Mouse (Mus musculus) liver, embryonic 14.5 days (tissue): Measurements from ENCODE around the gene Hsd17b13. TPM values are rescaled to one million over a fixed set of nuclear protein-coding genes. Genes with fewer than 3 reads are reported as not detected.

Experiments used
- ATAC-seq: fragments of 200-750 bp; cut with Nextera tagmentation; 2 replicates; pipeline ENCODE4 v1.8.0; 2017; ENCODE audit warnings: moderate number of reproducible peaks, mild to moderate bottlenecking, moderate library complexity; ENCODE audit not compliant: insufficient read depth
- DNase-seq, 3 experiments: peaks; one replicate each; pipeline ENCODE4 v3.0.0-alpha.2; 2012 to 2013; ENCODE audit warnings: low read depth in 3 of 3, low spot score in 3 of 3
- H3K27ac ChIP-seq: fragments of 300-500 bp; sonication (generic); 2 replicates; pipeline ENCODE4 v1.5.1; 2014; ENCODE audit warnings: moderate library complexity, mild to moderate bottlenecking, control low read depth, inconsistent platforms
- H3K27me3 ChIP-seq: fragments of 300-500 bp; sonication (generic); 2 replicates; pipeline ENCODE4 v1.6.1; 2014; ENCODE audit warnings: mild to moderate bottlenecking, low read length, moderate library complexity; ENCODE audit not compliant: control insufficient read depth, insufficient read depth
- H3K36me3 ChIP-seq: fragments of 300-500 bp; sonication (generic); replicated peaks from 2 replicates; pipeline ENCODE4 v1.6.1; 2014; ENCODE audit warnings: low read depth; ENCODE audit not compliant: control insufficient read depth, insufficient read depth
- H3K4me1 ChIP-seq, 2 experiments: fragments of 200-500 bp in 1 of 2; fragments of 300-500 bp in 1 of 2; sonication (generic) in 1 of 2; replicated peaks; 2 replicates each; pipeline ENCODE4 v1.6.1; 2012 to 2014; ENCODE audit warnings: antibody characterized with exemption in 1 of 2, inconsistent platforms in 1 of 2, low read length in 1 of 2; ENCODE audit not compliant: control insufficient read depth in 2 of 2, insufficient read depth in 2 of 2
- H3K4me2 ChIP-seq: fragments of 300-500 bp; sonication (generic); 2 replicates; pipeline ENCODE4 v1.6.1; 2014; ENCODE audit warnings: low read depth, mild to moderate bottlenecking, control low read depth, moderate library complexity
- H3K4me3 ChIP-seq, 2 experiments: fragments of 200-500 bp in 1 of 2; fragments of 300-500 bp in 1 of 2; sonication (generic) in 1 of 2; 2 replicates each; pipeline ENCODE4 v1.5.1; 2012 to 2014; ENCODE audit warnings: low read depth in 2 of 2, low read length in 2 of 2, mild to moderate bottlenecking in 2 of 2, control low read depth in 1 of 2, inconsistent platforms in 1 of 2, moderate library complexity in 1 of 2; ENCODE audit not compliant: insufficient read depth in 1 of 2
- H3K9ac ChIP-seq: fragments of 300-500 bp; sonication (generic); replicated peaks from 2 replicates; pipeline ENCODE4 v1.6.1; 2014; ENCODE audit warnings: mild to moderate bottlenecking, control low read depth, moderate library complexity
- H3K9me3 ChIP-seq: fragments of 300-500 bp; sonication (generic); 2 replicates; pipeline ENCODE4 v1.6.1; 2016; ENCODE audit warnings: low read length, mixed read lengths; ENCODE audit not compliant: control insufficient read depth
- CTCF ChIP-seq: IDR thresholded peaks from 2 replicates; pipeline ENCODE4 v1.5.1; 2016; ENCODE audit warnings: antibody characterized with exemption, low read depth, control low read depth
- EP300 ChIP-seq: IDR thresholded peaks from 2 replicates; pipeline ENCODE4 v1.6.1; 2016; ENCODE audit warnings: antibody characterized with exemption, low read depth
- WGBS: fragments of 180-500 bp; shearing (Covaris S2); extraction: QIAGEN DNeasy Blood & Tissue Kit; methylation state at CpG from one replicate; pipeline ENCODE4 v1.1.7; 2014; ENCODE audit not compliant: insufficient replicate concordance; 5-methylcytosine and 5-hydroxymethylcytosine counted together
- polyA plus RNA-seq, 2 experiments: library from polyadenylated mRNA; depleted of rRNA in 1 of 2; stranded (reverse) in 1 of 2; unstranded in 1 of 2; fragments of >200 nt; fragmentation: Nextera tagmentation in 1 of 2; extraction: Ambion mirVana in 1 of 2; gene quantifications; 2 replicates each; pipeline versions ENCODE4 v1.2.1 to v1.2.3; 2012 to 2014

Gene Hsd17b13
- polyA plus RNA-seq, 2 experiments = 5.3 to 10.9 TPM

DNA sequence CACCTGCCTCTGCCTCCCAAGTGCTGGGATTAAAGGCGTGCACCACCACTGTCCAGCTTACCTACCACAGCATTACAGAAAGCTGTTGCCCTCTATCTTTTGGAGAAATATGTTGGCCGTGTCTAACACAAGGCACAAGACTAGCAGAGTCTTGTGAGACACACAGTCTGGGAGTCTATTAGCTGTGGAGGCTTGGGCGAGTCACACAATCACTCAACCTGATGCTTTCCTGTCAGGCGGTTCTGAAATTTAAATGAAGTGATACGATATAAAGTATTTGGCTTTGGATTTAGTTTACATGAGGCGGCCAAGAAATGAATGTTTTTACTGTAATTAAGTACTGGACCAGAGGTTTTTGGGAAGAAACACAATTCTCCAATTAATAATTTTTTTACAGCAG lies 71.0 kb downstream of the Hsd17b13 start:
- no peak for TF ChIP-seq CTCF
- TF ChIP-seq EP300 = no peak
- ATAC-seq (no peak), DNase-seq (no peak)
- 0 out of 4 replicates have a peak, but pooled peaks cover 0 to 2% of the 10 kb centered on the region in 2 experiments for H3K4me1 ChIP-seq
- H3K9ac ChIP-seq = no peak overlapping the region
- no peaks in the 10 kb centered on the region for H3K36me3 ChIP-seq
- H3K9me3 ChIP-seq = no peaks in the 10 kb centered on the region
- no peak overlapping the region for H3K27ac ChIP-seq
- 58% methylated on average over 6 of the region's 6 CpGs for WGBS
- H3K4me2 ChIP-seq = no peak overlapping the region
- H3K27me3 ChIP-seq = peaks cover 2% of the 10 kb centered on the region; the same call in 1 of the 2 replicates
- H3K4me3 ChIP-seq = no peak overlapping the region

Other genes with a start within 250 kb of the Hsd17b13 start
- gene Klhl8, start 66.2 kb downstream of the Hsd17b13 start, polyA plus RNA-seq (2012; rRNA removed) = 0.83 and 0.98 TPM in 2 replicates
- gene Klhl8, start 66.2 kb downstream of the Hsd17b13 start, polyA plus RNA-seq (2014; fragmentation: Nextera tagmentation; extraction: Ambion mirVana) = 0.99 and 1.7 TPM in 2 replicates
- 6.1 and 7.9 TPM in 2 replicates for gene Hsd17b11, start 44.5 kb upstream of the Hsd17b13 start, polyA plus RNA-seq (2012; rRNA removed)
- gene Hsd17b11, start 44.5 kb upstream of the Hsd17b13 start, polyA plus RNA-seq (2014; fragmentation: Nextera tagmentation; extraction: Ambion mirVana) = 1.9 and 2.6 TPM in 2 replicates
- gene Nudt9, start 68.9 kb upstream of the Hsd17b13 start, polyA plus RNA-seq (2012; rRNA removed) = 34.5 and 48.1 TPM in 2 replicates
- gene Nudt9, start 68.9 kb upstream of the Hsd17b13 start, polyA plus RNA-seq (2014; fragmentation: Nextera tagmentation; extraction: Ambion mirVana) = 73.8 and 74.8 TPM in 2 replicates
- not detected in 2 replicates for gene Gm17660, start 100.2 kb upstream of the Hsd17b13 start, polyA plus RNA-seq (2012; rRNA removed)
- not detected in 2 replicates for gene Gm17660, start 100.2 kb upstream of the Hsd17b13 start, polyA plus RNA-seq (2014; fragmentation: Nextera tagmentation; extraction: Ambion mirVana)
- gene Sparcl1, start 136.3 kb upstream of the Hsd17b13 start, polyA plus RNA-seq (2012; rRNA removed) = 0.81 and 1.4 TPM in 2 replicates
- 1.0 and 1.2 TPM in 2 replicates for gene Sparcl1, start 136.3 kb upstream of the Hsd17b13 start, polyA plus RNA-seq (2014; fragmentation: Nextera tagmentation; extraction: Ambion mirVana)
- gene Dspp, start 193.3 kb upstream of the Hsd17b13 start, polyA plus RNA-seq (2012; rRNA removed) = not detected in 2 replicates
- gene Dspp, start 193.3 kb upstream of the Hsd17b13 start, polyA plus RNA-seq (2014; fragmentation: Nextera tagmentation; extraction: Ambion mirVana) = not detected in 2 replicates
- not detected in 2 replicates for gene Dmp1, start 225.2 kb upstream of the Hsd17b13 start, polyA plus RNA-seq (2012; rRNA removed)
- gene Dmp1, start 225.2 kb upstream of the Hsd17b13 start, polyA plus RNA-seq (2014; fragmentation: Nextera tagmentation; extraction: Ambion mirVana) = not detected in 2 replicates